Mouse (Mus musculus): ENCODE results near the gene Vps41.

Vps41 gene

DNA sequence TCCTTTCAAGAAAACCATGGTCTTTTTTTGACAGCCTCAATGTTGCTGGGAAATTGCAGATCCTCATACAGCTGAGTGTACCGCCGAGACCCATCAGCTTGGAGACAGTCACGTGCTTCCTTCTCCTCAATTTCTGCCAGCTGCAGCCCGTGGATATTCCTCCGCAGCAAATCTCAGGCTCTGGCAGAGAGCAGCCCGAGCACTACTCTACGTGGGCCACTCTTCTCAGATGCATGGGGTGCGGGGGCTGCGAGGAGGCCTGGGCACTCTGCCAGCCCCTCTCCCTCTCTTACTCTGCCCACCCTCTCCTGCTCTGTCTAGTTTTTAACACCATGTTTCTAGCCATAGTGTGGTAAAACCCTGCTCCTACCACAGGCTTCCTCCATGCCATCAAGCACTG, 175.8 kb downstream of the Vps41 start:
- no peak for DNase-seq

- DNase-seq: no peak
Measured at GRCm38 (mm10) chr13:18896789-18897188, 179.7 kb downstream of the Vps41 start.

DNA sequence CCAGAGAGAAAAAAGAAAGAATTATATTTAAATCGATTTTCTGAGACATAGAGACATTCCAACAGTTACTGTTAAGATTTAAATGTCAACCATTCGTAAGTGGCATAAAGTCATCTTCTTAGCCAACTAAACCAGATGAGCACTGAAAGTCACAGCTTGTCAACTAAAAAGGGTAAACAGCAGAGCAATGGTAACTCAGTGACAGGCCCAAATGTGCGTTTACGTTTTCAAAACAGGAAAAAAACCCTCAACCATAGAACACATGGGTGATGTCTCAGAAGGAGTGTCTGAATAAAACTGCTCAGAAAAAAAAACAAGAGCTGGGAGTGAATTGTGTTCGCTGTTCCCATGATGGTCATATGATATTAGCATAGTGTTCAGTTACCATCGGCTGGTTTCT, 186.5 kb downstream of the Vps41 start:
- DNase-seq: no peak

GRCm38 (mm10) chr13:18914774-18915173, 197.7 kb downstream of the Vps41 start:
- DNase-seq: no peak
